Mouse (Mus musculus) liver, embryonic 16.5 days (tissue): ENCODE results near the gene Apbb2. TPM values are rescaled to one million over a fixed set of nuclear protein-coding genes. Genes with fewer than 3 reads are reported as not detected.
"Not testable (repeated sequence)": the region's sequence is repeated elsewhere in the genome, so short reads cannot be mapped to it uniquely, and the experiment has no call there.

Source experiments
- ATAC-seq: fragments of 200-750 bp; cut with Nextera tagmentation; 2 replicates; pipeline ENCODE4 v1.8.0; 2017; ENCODE audit warnings: low read depth, mild to moderate bottlenecking, moderate number of reproducible peaks, moderate library complexity
- H3K27ac ChIP-seq: fragments of 300-500 bp; sonication (generic); 2 replicates; pipeline ENCODE4 v1.5.1; 2014; ENCODE audit warnings: mild to moderate bottlenecking, low read length
- H3K27me3 ChIP-seq: fragments of 300-500 bp; sonication (generic); 2 replicates; pipeline ENCODE4 v1.6.1; 2014; ENCODE audit warnings: low read depth, low read length, mixed read lengths; ENCODE audit not compliant: control insufficient read depth, insufficient read depth
- H3K36me3 ChIP-seq: fragments of 300-500 bp; sonication (generic); 2 replicates; pipeline ENCODE4 v1.6.1; 2014; ENCODE audit warnings: mild to moderate bottlenecking; ENCODE audit not compliant: control insufficient read depth, insufficient read depth
- H3K4me1 ChIP-seq: fragments of 300-500 bp; sonication (generic); 2 replicates; pipeline ENCODE4 v1.6.1; 2014; ENCODE audit warnings: low read depth, low read length, mixed read lengths; ENCODE audit not compliant: control insufficient read depth
- H3K4me2 ChIP-seq: fragments of 300-500 bp; sonication (generic); 2 replicates; pipeline ENCODE4 v1.6.1; 2014; ENCODE audit warnings: low read depth, low read length, mixed read lengths
- H3K4me3 ChIP-seq: fragments of 300-500 bp; sonication (generic); 2 replicates; pipeline ENCODE4 v1.5.1; 2014; ENCODE audit warnings: low read depth, mild to moderate bottlenecking, low read length
- H3K9ac ChIP-seq: fragments of 300-500 bp; sonication (generic); 2 replicates; pipeline ENCODE4 v1.6.1; 2014; ENCODE audit warnings: low read depth, low read length
- H3K9me3 ChIP-seq: fragments of 300-500 bp; sonication (generic); replicated peaks from 2 replicates; pipeline ENCODE4 v1.6.1; 2016; ENCODE audit warnings: low read length; ENCODE audit not compliant: control insufficient read depth
- WGBS: fragments of 180-500 bp; shearing (Covaris S2); extraction: QIAGEN DNeasy Blood & Tissue Kit; methylation state at CpG from one replicate; pipeline ENCODE4 v1.1.7; 2014; ENCODE audit not compliant: insufficient replicate concordance; 5-methylcytosine and 5-hydroxymethylcytosine counted together
- polyA plus RNA-seq: library from polyadenylated mRNA; unstranded; fragments of >200 nt; fragmentation: Nextera tagmentation; extraction: Ambion mirVana; gene quantifications from 2 replicates; pipeline ENCODE4 v1.2.1, GENCODE M21; 2015

Apbb2 gene
- polyA plus RNA-seq, 1 experiment from 2014 or later: 5.6 TPM

DNA sequence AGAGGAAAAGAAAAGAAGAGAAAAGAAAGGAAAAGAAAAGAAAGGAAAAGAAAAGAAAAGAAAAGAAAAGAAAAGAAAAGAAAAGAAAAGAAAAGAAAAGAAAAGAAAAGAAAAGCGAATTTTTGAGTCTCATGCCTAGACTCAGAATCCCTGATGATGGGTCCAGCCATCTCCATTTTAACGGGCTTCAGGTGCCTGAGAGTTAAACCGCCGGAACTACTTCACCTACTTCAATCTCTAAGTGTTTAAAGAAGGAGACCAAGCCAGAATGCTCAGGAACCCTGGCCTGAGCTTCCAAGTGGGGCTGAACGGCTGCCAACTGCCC is 359.2 kb downstream of the Apbb2 start:
- H3K36me3 ChIP-seq, ATAC-seq, H3K27me3 ChIP-seq, H3K9ac ChIP-seq, H3K4me1 ChIP-seq, H3K27ac ChIP-seq, H3K9me3 ChIP-seq: not testable (repeated sequence)
- WGBS: 13% methylated on average over 5 of the region's 5 CpGs
- Histone ChIP-seq H3K4me2 (peak overlapping the region; percentile 56), H3K4me3 (peak overlapping the region; percentile 41)

DNA sequence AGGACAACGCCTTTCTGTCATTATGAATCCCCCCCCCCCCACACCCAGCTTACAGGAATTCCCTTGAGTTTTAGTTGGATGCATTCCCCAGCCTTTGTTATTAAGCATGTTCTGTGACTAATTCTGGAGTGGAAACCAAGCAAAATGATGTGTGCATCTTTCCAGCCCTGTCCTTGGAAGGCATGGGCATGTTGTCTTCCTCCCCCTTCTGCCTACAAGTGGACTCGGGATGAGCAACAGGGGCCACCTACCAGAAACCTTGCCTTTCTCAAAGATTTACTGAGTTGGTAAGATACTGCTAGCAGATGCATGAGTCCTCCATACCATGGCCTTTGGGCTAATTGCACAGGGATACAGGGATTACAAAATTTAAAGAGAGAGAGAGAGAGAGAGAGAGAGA is 359.6 kb downstream of the Apbb2 start:
- H3K4me3 ChIP-seq: no peak overlapping the region
- no peaks in the 10 kb centered on the region for H3K36me3 ChIP-seq
- 53% methylated on average over 2 of the region's 2 CpGs for WGBS
- no peaks in the 10 kb centered on the region for H3K9me3 ChIP-seq
- H3K4me2 ChIP-seq: no peak overlapping the region
- no peaks in the 10 kb centered on the region; the same call in 1 of the 2 replicates for H3K4me1 ChIP-seq
- peaks cover 4% of the 10 kb centered on the region for H3K27me3 ChIP-seq
- no peak overlapping the region for H3K9ac ChIP-seq
- ATAC-seq: no peak
- H3K27ac ChIP-seq: no peak overlapping the region

DNA sequence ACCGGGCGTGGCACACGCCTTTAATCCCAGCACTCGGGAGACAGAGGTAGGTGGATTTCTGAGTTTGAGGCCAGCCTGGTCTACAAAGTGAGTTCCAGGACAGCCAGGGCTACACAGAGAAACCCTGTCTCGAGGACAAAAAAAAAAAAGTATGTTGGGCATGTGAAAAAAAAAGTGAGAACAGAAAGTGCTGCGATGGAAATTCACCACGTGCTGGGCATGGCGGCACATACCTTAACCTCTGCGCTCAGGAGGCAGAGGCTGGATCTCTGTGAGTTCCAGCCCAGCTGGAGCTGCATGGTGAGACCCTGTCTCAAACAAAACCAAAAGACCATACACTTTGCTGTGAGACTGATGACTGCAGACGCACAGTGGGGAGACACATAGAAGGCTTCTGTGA is 363.5 kb downstream of the Apbb2 start:
- WGBS: 69% methylated on average over 10 of the region's 10 CpGs
- no peak for ATAC-seq
- H3K36me3 ChIP-seq: no peaks in the 10 kb centered on the region

GRCm38 (mm10) chr5:66253219-66253618 is 365.4 kb downstream of the Apbb2 start:
- no peak overlapping the region for H3K4me2 ChIP-seq
- no peaks in the 10 kb centered on the region for H3K9me3 ChIP-seq
- no peak overlapping the region for H3K9ac ChIP-seq
- ATAC-seq: no peak
- H3K27me3 ChIP-seq: no peaks in the 10 kb centered on the region
- H3K27ac ChIP-seq: no peak overlapping the region
- H3K4me1 ChIP-seq: no peaks in the 10 kb centered on the region
- no peaks in the 10 kb centered on the region for H3K36me3 ChIP-seq
- no peak overlapping the region for H3K4me3 ChIP-seq
- 62% methylated on average over 5 of the region's 5 CpGs for WGBS

More for the DNA sequence above, 363.5 kb downstream of the Apbb2 start:
- no peak overlapping the region for H3K4me3 ChIP-seq
- no peak overlapping the region for H3K4me2 ChIP-seq
- H3K27ac ChIP-seq: no peak overlapping the region
- no peak overlapping the region for H3K9ac ChIP-seq
- peaks cover 2% of the 10 kb centered on the region for H3K27me3 ChIP-seq
- no peaks in the 10 kb centered on the region; the same call in 1 of the 2 replicates for H3K4me1 ChIP-seq
- no peaks in the 10 kb centered on the region for H3K9me3 ChIP-seq

Other genes starting within 250 kb of the Apbb2 start
- gene Uchl1, start 57.3 kb upstream of the Apbb2 start, polyA plus RNA-seq: 1.4 and 2.0 TPM in 2 replicates
- 1.1 and 1.5 TPM in 2 replicates for gene Limch1, start 127.0 kb upstream of the Apbb2 start, polyA plus RNA-seq